Mouse (Mus musculus) frontal cortex, postnatal 14 days (tissue): ENCODE results near the gene Gsdma2.

Source experiments
- DNase-seq, 2 experiments: peaks; one replicate each; pipeline ENCODE4 v3.0.0; 2022; ENCODE audit warnings: low spot score in 2 of 2

Gsdma2 gene

GRCm38 (mm10) chr11:98699911-98700310 is 53.4 kb downstream of the Gsdma2 start:
- peak; percentile 40 to 74 for DNase-seq

GRCm38 (mm10) chr11:98701213-98701670 is 54.7 kb downstream of the Gsdma2 start, which contains the start of gene Csf3:
Gene Csf3 (plus strand): TSS chr11:98701263.
- DNase-seq = peak in 1 of 2 experiments; percentile 3

GRCm38 (mm10) chr11:98702323-98702722 is 55.8 kb downstream of the Gsdma2 start:
- DNase-seq = no peak

GRCm38 (mm10) chr11:98705021-98705420 is 58.5 kb downstream of the Gsdma2 start:
- no peak for DNase-seq
